18 mouse cellular contexts compared by ENCODE assay signal in the genomic region with DNA sequence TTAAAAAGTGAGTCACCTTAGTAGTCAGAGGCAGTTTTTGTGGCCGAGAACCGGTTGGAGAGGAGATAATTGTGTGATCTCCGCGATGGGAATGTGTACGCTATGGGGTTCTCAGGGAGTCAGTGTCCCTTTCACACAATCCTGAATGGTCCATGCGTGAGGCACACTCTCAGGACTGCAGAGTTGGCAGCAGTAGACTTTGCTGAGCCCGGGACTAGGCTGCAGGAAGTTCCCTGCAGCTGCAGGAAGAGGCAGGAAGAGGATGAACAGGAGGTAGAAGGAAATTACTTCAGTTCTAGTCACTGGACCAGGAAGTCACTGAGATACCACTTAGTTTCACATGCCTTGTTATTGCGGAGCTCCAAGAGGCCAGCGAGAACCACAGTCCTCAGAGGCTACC. TPM values are rescaled to one million over a fixed set of nuclear protein-coding genes. Genes with fewer than 3 reads are reported as not detected.
DNase-seq lines count a peak whose midpoint lies in the region; ATAC-seq and TF ChIP-seq lines count a peak whose summit lies in the region.
"Had no signal": no experiment of that assay in that cellular context is flagged by ENCODE, and none has a peak within 500 bp of the region (broad histone marks: within the 10 kb centered on the region; RNA-seq: fewer than 3 reads in every experiment).

No protein-coding gene starts in this region.

- DNase-seq in heart, adult 8-10 months (ENCODE audit: low spot score): peak; percentile 50
- DNase-seq in heart, postnatal 14 days: no peak
- no peak for DNase-seq in lung, adult 2 months
- no peak for DNase-seq in midbrain, postnatal 0 days (ENCODE audit: low spot score)
- DNase-seq in midbrain, embryonic 10.5 days (ENCODE audit: low spot score): no peak
- DNase-seq: cerebellum, postnatal 10 days; right cerebral cortex, postnatal 25 days had no signal

- ATAC-seq in lung, embryonic 15.5 days (ENCODE audit: borderline replicate concordance, extremely low read depth, low FRiP score, low TSS enrichment): no peak
- ATAC-seq in embryonic facial prominence, embryonic 13.5 days (ENCODE audit: insufficient number of reproducible peaks, insufficient read depth, low FRiP score, low TSS enrichment, low read depth): no peak
- ATAC-seq in liver, embryonic 16.5 days (ENCODE audit: low read depth): no peak
- no peak for ATAC-seq in midbrain, postnatal 0 days (ENCODE audit: low FRiP score)
- ATAC-seq: activated CD4-positive, CD25-positive, alpha-beta regulatory T cell, adult 4 months; intestine, embryonic 15.5 days had no signal

- 79% methylated on average over 9 of the region's 9 CpGs for WGBS in lung, embryonic 15.5 days
- WGBS in lung, adult 2 months: 53% methylated on average over 9 of the region's 9 CpGs
- WGBS in embryonic facial prominence, embryonic 13.5 days: 88% methylated on average over 9 of the region's 9 CpGs
- WGBS in liver, embryonic 16.5 days (ENCODE audit: insufficient replicate concordance): 75% methylated on average over 9 of the region's 9 CpGs
- WGBS in midbrain, postnatal 0 days: 88% methylated on average over 9 of the region's 9 CpGs
- 91% methylated on average over 9 of the region's 9 CpGs for WGBS in midbrain, embryonic 10.5 days

- TF ChIP-seq CTCF in lung, adult 2 months (IDR thresholded peaks at IDR 0.05; ENCODE audit: insufficient read depth, low read length): no peak
- no peak for TF ChIP-seq CTCF in midbrain, postnatal 0 days (IDR thresholded peaks at IDR 0.05)

- H3K4me2 ChIP-seq in lung, embryonic 15.5 days: no peak overlapping the region
- no peak overlapping the region for H3K4me2 ChIP-seq in embryonic facial prominence, embryonic 13.5 days
- H3K4me2 ChIP-seq in liver, embryonic 16.5 days (ENCODE audit: low read depth, low read length): no peak overlapping the region
- H3K4me2 ChIP-seq in midbrain, postnatal 0 days (ENCODE audit: low read depth, low read length, poor library complexity, severe bottlenecking): no peak overlapping the region
- H3K4me2 ChIP-seq: intestine, embryonic 15.5 days had no signal

- peaks cover 34% of the 10 kb centered on the region for H3K4me1 ChIP-seq in lung, embryonic 15.5 days
- peaks cover 25% of the 10 kb centered on the region for H3K4me1 ChIP-seq in lung, adult 2 months (ENCODE audit: control insufficient read depth, insufficient read depth, low read length)
- peaks cover 41% of the 10 kb centered on the region for H3K4me1 ChIP-seq in embryonic facial prominence, embryonic 13.5 days
- peaks cover 74% of the 10 kb centered on the region for H3K4me1 ChIP-seq in liver, embryonic 16.5 days (ENCODE audit: control insufficient read depth, low read depth, low read length)
- H3K4me1 ChIP-seq in midbrain, postnatal 0 days (ENCODE audit: insufficient read depth, low read length): peaks cover 9% of the 10 kb centered on the region; the same call in 1 of the 2 replicates
- H3K4me1 ChIP-seq in midbrain, embryonic 10.5 days: peaks cover 48% of the 10 kb centered on the region

- peaks cover 45% of the 10 kb centered on the region for H3K36me3 ChIP-seq in lung, embryonic 15.5 days
- H3K36me3 ChIP-seq in embryonic facial prominence, embryonic 13.5 days: peaks cover 55% of the 10 kb centered on the region
- peaks cover 22% of the 10 kb centered on the region for H3K36me3 ChIP-seq in liver, embryonic 16.5 days (ENCODE audit: control insufficient read depth, insufficient read depth)
- H3K36me3 ChIP-seq in midbrain, postnatal 0 days (ENCODE audit: insufficient read depth, low read length): peaks cover 34% of the 10 kb centered on the region
- H3K36me3 ChIP-seq in midbrain, embryonic 10.5 days: peaks cover 50% of the 10 kb centered on the region

- no peaks in the 10 kb centered on the region for H3K27me3 ChIP-seq in lung, embryonic 15.5 days
- H3K27me3 ChIP-seq in embryonic facial prominence, embryonic 13.5 days: no peaks in the 10 kb centered on the region
- H3K27me3 ChIP-seq in liver, embryonic 16.5 days (ENCODE audit: control insufficient read depth, insufficient read depth, low read depth, low read length): no peaks in the 10 kb centered on the region
- no peaks in the 10 kb centered on the region for H3K27me3 ChIP-seq in midbrain, postnatal 0 days (ENCODE audit: insufficient read depth, low read length)
- no peaks in the 10 kb centered on the region for H3K27me3 ChIP-seq in midbrain, embryonic 10.5 days (ENCODE audit: low read depth, poor library complexity, severe bottlenecking)
- H3K27me3 ChIP-seq: intestine, embryonic 15.5 days; megakaryocyte, embryonic 14.5 days had no signal

- no peak overlapping the region for H3K9ac ChIP-seq in lung, embryonic 15.5 days
- H3K9ac ChIP-seq in embryonic facial prominence, embryonic 13.5 days: no peak overlapping the region
- H3K9ac ChIP-seq in liver, embryonic 16.5 days (ENCODE audit: low read depth, low read length): no peak overlapping the region
- no peak overlapping the region for H3K9ac ChIP-seq in midbrain, postnatal 0 days (replicated peaks; ENCODE audit: low read length, poor library complexity, severe bottlenecking)
- H3K9ac ChIP-seq: intestine, embryonic 15.5 days had no signal

- H3K9me3 ChIP-seq in lung, embryonic 15.5 days: no peaks in the 10 kb centered on the region
- no peaks in the 10 kb centered on the region for H3K9me3 ChIP-seq in embryonic facial prominence, embryonic 13.5 days
- H3K9me3 ChIP-seq in liver, embryonic 16.5 days (replicated peaks; ENCODE audit: control insufficient read depth, low read length): no peaks in the 10 kb centered on the region
- no peaks in the 10 kb centered on the region for H3K9me3 ChIP-seq in midbrain, postnatal 0 days (ENCODE audit: low read length)
- no peaks in the 10 kb centered on the region for H3K9me3 ChIP-seq in midbrain, embryonic 10.5 days (replicated peaks)
- H3K9me3 ChIP-seq: intestine, embryonic 15.5 days; megakaryocyte, embryonic 14.5 days had no signal

- TF ChIP-seq POLR2A in lung, adult 2 months (IDR thresholded peaks at IDR 0.05; ENCODE audit: borderline replicate concordance, extremely low read depth, low read depth, low read length): no peak

- H3K4me3 ChIP-seq in lung, embryonic 15.5 days: no peak overlapping the region
- no peak overlapping the region for H3K4me3 ChIP-seq in lung, adult 2 months (replicated peaks; ENCODE audit: extremely low read depth, low read depth, low read length)
- H3K4me3 ChIP-seq in embryonic facial prominence, embryonic 13.5 days: no peak overlapping the region
- H3K4me3 ChIP-seq in liver, embryonic 16.5 days (ENCODE audit: low read depth, low read length): no peak overlapping the region
- H3K4me3 ChIP-seq in midbrain, postnatal 0 days (ENCODE audit: low read depth, low read length): no peak overlapping the region
- H3K4me3 ChIP-seq in midbrain, embryonic 10.5 days: no peak overlapping the region
- H3K4me3 ChIP-seq: intestine, embryonic 15.5 days; layer of hippocampus, adult 2 months; myocyte had no signal

- intact Hi-C loops in heart, postnatal 14 days (cut with DNase I): no loop called here

- H3K27ac ChIP-seq in lung, embryonic 15.5 days: 0 out of 2 replicates have a peak overlapping the region, but pooled peaks have one; percentile 24
- H3K27ac ChIP-seq in embryonic facial prominence, embryonic 13.5 days: 0 out of 2 replicates have a peak overlapping the region, but pooled peaks have one; percentile 1
- peak overlapping the region; percentile 73 for H3K27ac ChIP-seq in liver, embryonic 16.5 days (ENCODE audit: low read length)
- H3K27ac ChIP-seq in midbrain, postnatal 0 days (ENCODE audit: low read depth, low read length): no peak overlapping the region
- H3K27ac ChIP-seq in midbrain, embryonic 10.5 days (replicated peaks): no peak overlapping the region
- H3K27ac ChIP-seq: intestine, embryonic 15.5 days; layer of hippocampus, adult 2 months had no signal

RNA-seq across cellular contexts. Expression of a gene that starts 3.0 kb away (rescaled TPM):
- 10 to 100 TPM; 20.7 to 25.3 (median 21.7) TPM for total RNA-seq in heart, adult 8-10 months (2022)
- total RNA-seq in heart, postnatal 14 days (2021): 10 to 100 TPM; 34.0 to 35.9 TPM
- polyA plus RNA-seq in lung, embryonic 15.5 days (2015; fragmentation: Nextera tagmentation; extraction: Ambion mirVana): 110 and 119 TPM in 2 replicates
- polyA plus RNA-seq in lung, adult 2 months (2012; rRNA removed): 192 and 225 TPM in 2 replicates
- 145 and 154 TPM in 2 replicates for polyA plus RNA-seq in embryonic facial prominence, embryonic 13.5 days (2015; fragmentation: Nextera tagmentation; extraction: Ambion mirVana)
- 22.0 and 27.8 TPM in 2 replicates for polyA plus RNA-seq in liver, embryonic 16.5 days (2015; fragmentation: Nextera tagmentation; extraction: Ambion mirVana)
- total RNA-seq in midbrain, postnatal 0 days (2014; rRNA removed): 24.1 and 26.6 TPM in 2 replicates
- polyA plus RNA-seq in midbrain, postnatal 0 days (2015; fragmentation: Nextera tagmentation; extraction: Ambion mirVana): 33.5 and 35.0 TPM in 2 replicates
- polyA plus RNA-seq in midbrain, embryonic 10.5 days (2016; fragmentation: Nextera tagmentation; extraction: Ambion mirVana): 70.4 and 81.8 TPM in 2 replicates

RNA-seq across cellular contexts. Expression of a gene that starts 9.4 kb away (rescaled TPM):
- total RNA-seq in heart, adult 8-10 months (2022): under 1 TPM in 1 of 4 experiments, not detected in 3; 0.23 TPM
- total RNA-seq in heart, postnatal 14 days (2021): under 1 TPM in 1 of 2 experiments, not detected in 1; 0.24 TPM
- 9.2 and 9.6 TPM in 2 replicates for polyA plus RNA-seq in lung, embryonic 15.5 days (2015; fragmentation: Nextera tagmentation; extraction: Ambion mirVana)
- polyA plus RNA-seq in lung, adult 2 months (2012; rRNA removed): 14.4 and 17.4 TPM in 2 replicates
- 4.9 and 5.3 TPM in 2 replicates for polyA plus RNA-seq in embryonic facial prominence, embryonic 13.5 days (2015; fragmentation: Nextera tagmentation; extraction: Ambion mirVana)
- polyA plus RNA-seq in liver, embryonic 16.5 days (2015; fragmentation: Nextera tagmentation; extraction: Ambion mirVana): 0.74 and 0.96 TPM in 2 replicates
- not detected in 2 replicates for total RNA-seq in midbrain, postnatal 0 days (2014; rRNA removed)
- polyA plus RNA-seq in midbrain, postnatal 0 days (2015; fragmentation: Nextera tagmentation; extraction: Ambion mirVana): 0.16 TPM in 2 replicates
- 0.41 and 0.44 TPM in 2 replicates for polyA plus RNA-seq in midbrain, embryonic 10.5 days (2016; fragmentation: Nextera tagmentation; extraction: Ambion mirVana)
- total RNA-seq: layer of hippocampus, adult 2 months; left cerebral cortex, postnatal 14 days had no signal
- polyA plus RNA-seq: activated CD4-positive, CD25-positive, alpha-beta regulatory T cell, adult 4 months; myocyte had no signal

RNA-seq across cellular contexts. Expression of a gene that starts 10.8 kb away (rescaled TPM):
- total RNA-seq in heart, adult 8-10 months (2022): 100 to 1,000 TPM; 193 to 338 (median 283) TPM
- 100 to 1,000 TPM; 134 to 138 TPM for total RNA-seq in heart, postnatal 14 days (2021)
- 434 and 473 TPM in 2 replicates for polyA plus RNA-seq in lung, embryonic 15.5 days (2015; fragmentation: Nextera tagmentation; extraction: Ambion mirVana)
- polyA plus RNA-seq in lung, adult 2 months (2012; rRNA removed): 151 and 173 TPM in 2 replicates
- polyA plus RNA-seq in embryonic facial prominence, embryonic 13.5 days (2015; fragmentation: Nextera tagmentation; extraction: Ambion mirVana): 358 and 423 TPM in 2 replicates
- polyA plus RNA-seq in liver, embryonic 16.5 days (2015; fragmentation: Nextera tagmentation; extraction: Ambion mirVana): 404 and 413 TPM in 2 replicates
- 95.5 and 103 TPM in 2 replicates for total RNA-seq in midbrain, postnatal 0 days (2014; rRNA removed)
- polyA plus RNA-seq in midbrain, postnatal 0 days (2015; fragmentation: Nextera tagmentation; extraction: Ambion mirVana): 349 and 370 TPM in 2 replicates
- 345 and 346 TPM in 2 replicates for polyA plus RNA-seq in midbrain, embryonic 10.5 days (2016; fragmentation: Nextera tagmentation; extraction: Ambion mirVana)

RNA-seq across cellular contexts. Expression of a gene that starts 11.5 kb away (rescaled TPM):
- total RNA-seq in heart, adult 8-10 months (2022): 1 to 10 TPM; 3.1 to 6.9 (median 4.3) TPM
- total RNA-seq in heart, postnatal 14 days (2021): 10 to 100 TPM in 1 of 2 experiments, 1 to 10 TPM in 1; 7.9 to 10.4 TPM
- polyA plus RNA-seq in lung, embryonic 15.5 days (2015; fragmentation: Nextera tagmentation; extraction: Ambion mirVana): 5.5 and 6.5 TPM in 2 replicates
- 32.3 and 42.0 TPM in 2 replicates for polyA plus RNA-seq in lung, adult 2 months (2012; rRNA removed)
- polyA plus RNA-seq in embryonic facial prominence, embryonic 13.5 days (2015; fragmentation: Nextera tagmentation; extraction: Ambion mirVana): 14.1 and 15.2 TPM in 2 replicates
- polyA plus RNA-seq in liver, embryonic 16.5 days (2015; fragmentation: Nextera tagmentation; extraction: Ambion mirVana): 0.66 and 0.83 TPM in 2 replicates
- total RNA-seq in midbrain, postnatal 0 days (2014; rRNA removed): 117 and 137 TPM in 2 replicates
- polyA plus RNA-seq in midbrain, postnatal 0 days (2015; fragmentation: Nextera tagmentation; extraction: Ambion mirVana): 21.0 and 23.5 TPM in 2 replicates
- 6.1 and 8.6 TPM in 2 replicates for polyA plus RNA-seq in midbrain, embryonic 10.5 days (2016; fragmentation: Nextera tagmentation; extraction: Ambion mirVana)

RNA-seq across cellular contexts. Expression of a gene that starts 27.1 kb away (rescaled TPM):
- not detected for total RNA-seq in heart, adult 8-10 months (2022)
- total RNA-seq in heart, postnatal 14 days (2021): not detected
- not detected in 2 replicates for polyA plus RNA-seq in lung, embryonic 15.5 days (2015; fragmentation: Nextera tagmentation; extraction: Ambion mirVana)
- polyA plus RNA-seq in lung, adult 2 months (2012; rRNA removed): 0.15 and 0.41 TPM in 2 replicates
- 0.26 TPM in 1 of 2 replicates, not detected in the other for polyA plus RNA-seq in embryonic facial prominence, embryonic 13.5 days (2015; fragmentation: Nextera tagmentation; extraction: Ambion mirVana)
- not detected in 2 replicates for polyA plus RNA-seq in liver, embryonic 16.5 days (2015; fragmentation: Nextera tagmentation; extraction: Ambion mirVana)
- 0.93 TPM in 1 of 2 replicates, not detected in the other for total RNA-seq in midbrain, postnatal 0 days (2014; rRNA removed)
- polyA plus RNA-seq in midbrain, postnatal 0 days (2015; fragmentation: Nextera tagmentation; extraction: Ambion mirVana): 0.20 and 0.27 TPM in 2 replicates
- 0.12 and 0.19 TPM in 2 replicates for polyA plus RNA-seq in midbrain, embryonic 10.5 days (2016; fragmentation: Nextera tagmentation; extraction: Ambion mirVana)
- total RNA-seq: adrenal gland, postnatal 4 days had no signal
- polyA plus RNA-seq: activated CD4-positive, CD25-positive, alpha-beta regulatory T cell, adult 4 months; forebrain, embryonic 11.5 days; intestine, embryonic 15.5 days had no signal

Comparison
In these comparisons a context has a peak if more than half of its experiments do, and no peak if none do; other contexts are left out.
1. H3K27ac ChIP-seq: peak in lung, embryonic 15.5 days (single experiment), embryonic facial prominence, embryonic 13.5 days (single experiment) and liver, embryonic 16.5 days (single experiment); none in midbrain, postnatal 0 days (single experiment) and midbrain, embryonic 10.5 days (single experiment).